Mouse (Mus musculus) splenic B cell, adult 2 months (primary cell): ENCODE measurements around the gene Rnf157.

ENCODE experiments used
- DNase-seq: peaks from one replicate; pipeline ENCODE4 v3.0.0-alpha.2; 2011; ENCODE audit warnings: low read depth, low spot score
- H3K27me3 ChIP-seq: 2 replicates; pipeline ENCODE4 v1.6.1; 2012; ENCODE audit warnings: mild to moderate bottlenecking, low read length, moderate library complexity, mixed read lengths; ENCODE audit not compliant: control insufficient read depth, poor library complexity, insufficient read depth, severe bottlenecking
- H3K36me3 ChIP-seq: 2 replicates; pipeline ENCODE4 v1.6.1; 2012; ENCODE audit warnings: mild to moderate bottlenecking, low read length, moderate library complexity, mixed read lengths; ENCODE audit not compliant: control insufficient read depth, poor library complexity, insufficient read depth, severe bottlenecking

The Rnf157 gene

GRCm38 (mm10) chr11:116439269-116440240 is 26.7 kb upstream of the Rnf157 start:
- peak; percentile 60 for DNase-seq
- 0 out of 2 replicates have a peak, but pooled peaks cover 4% of the 10 kb centered on the region for H3K36me3 ChIP-seq
- no peaks in the 10 kb centered on the region for H3K27me3 ChIP-seq

DNA sequence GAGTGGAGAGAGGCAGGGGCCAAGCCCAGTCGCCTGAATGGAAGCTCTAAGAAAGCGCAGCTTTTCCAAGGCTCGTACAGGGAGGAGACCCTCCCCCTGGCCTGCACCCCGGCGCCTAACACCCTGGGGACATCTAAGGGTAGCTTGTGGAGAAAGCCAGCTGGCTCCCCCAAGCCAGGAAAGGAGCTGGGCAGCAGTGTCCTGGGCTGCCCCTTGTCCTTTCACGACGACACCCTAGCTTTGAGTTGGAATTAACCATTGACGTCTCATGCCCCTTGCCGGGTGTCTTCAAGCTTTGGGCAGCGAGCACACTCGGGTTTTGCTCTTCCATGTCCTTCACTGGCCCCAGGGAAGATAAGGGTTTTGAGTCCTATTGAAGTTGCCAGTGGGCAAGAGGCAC is 24.7 kb upstream of the Rnf157 start:
- 0 out of 2 replicates have a peak, but pooled peaks cover 4% of the 10 kb centered on the region for H3K36me3 ChIP-seq
- DNase-seq, result no peak
- no peaks in the 10 kb centered on the region for H3K27me3 ChIP-seq

DNA sequence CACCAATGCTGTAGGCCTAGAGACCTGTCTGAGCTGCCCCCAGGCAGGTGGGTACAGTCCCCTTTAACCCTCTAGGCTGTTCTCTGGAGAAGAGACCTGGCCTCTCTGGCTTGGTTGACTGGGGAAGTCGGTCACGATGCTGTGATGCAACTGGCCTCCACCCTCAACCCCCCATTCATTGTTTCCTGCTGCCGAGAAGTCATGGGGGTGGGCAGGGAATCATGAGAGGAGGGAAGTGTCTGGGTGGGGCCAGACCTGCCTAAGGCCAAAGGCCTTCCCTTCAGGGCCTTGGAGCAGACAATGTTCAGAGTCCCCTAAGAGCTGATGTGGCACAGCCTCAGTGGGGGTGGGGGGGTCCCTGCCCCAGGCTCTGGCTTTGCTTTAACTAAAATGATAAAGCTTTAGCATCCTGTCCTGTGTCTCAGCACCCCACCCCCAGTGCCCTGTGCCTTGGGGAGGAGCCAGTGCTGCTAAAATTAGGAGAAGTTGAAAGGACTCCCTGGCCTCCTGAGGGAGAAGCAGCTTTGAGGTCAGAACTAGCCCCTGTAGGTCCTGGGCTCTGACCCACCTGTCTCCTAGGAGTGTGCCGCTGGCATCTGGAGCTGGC is 24.0 kb upstream of the Rnf157 start:
- DNase-seq, result peak; percentile 58
- H3K27me3 ChIP-seq, result no peaks in the 10 kb centered on the region
- 0 out of 2 replicates have a peak, but pooled peaks cover 4% of the 10 kb centered on the region for H3K36me3 ChIP-seq

GRCm38 (mm10) chr11:116435992-116436724 is 23.3 kb upstream of the Rnf157 start:
- 0 out of 2 replicates have a peak, but pooled peaks cover 4% of the 10 kb centered on the region for H3K36me3 ChIP-seq
- H3K27me3 ChIP-seq, result no peaks in the 10 kb centered on the region
- no peak for DNase-seq

DNA sequence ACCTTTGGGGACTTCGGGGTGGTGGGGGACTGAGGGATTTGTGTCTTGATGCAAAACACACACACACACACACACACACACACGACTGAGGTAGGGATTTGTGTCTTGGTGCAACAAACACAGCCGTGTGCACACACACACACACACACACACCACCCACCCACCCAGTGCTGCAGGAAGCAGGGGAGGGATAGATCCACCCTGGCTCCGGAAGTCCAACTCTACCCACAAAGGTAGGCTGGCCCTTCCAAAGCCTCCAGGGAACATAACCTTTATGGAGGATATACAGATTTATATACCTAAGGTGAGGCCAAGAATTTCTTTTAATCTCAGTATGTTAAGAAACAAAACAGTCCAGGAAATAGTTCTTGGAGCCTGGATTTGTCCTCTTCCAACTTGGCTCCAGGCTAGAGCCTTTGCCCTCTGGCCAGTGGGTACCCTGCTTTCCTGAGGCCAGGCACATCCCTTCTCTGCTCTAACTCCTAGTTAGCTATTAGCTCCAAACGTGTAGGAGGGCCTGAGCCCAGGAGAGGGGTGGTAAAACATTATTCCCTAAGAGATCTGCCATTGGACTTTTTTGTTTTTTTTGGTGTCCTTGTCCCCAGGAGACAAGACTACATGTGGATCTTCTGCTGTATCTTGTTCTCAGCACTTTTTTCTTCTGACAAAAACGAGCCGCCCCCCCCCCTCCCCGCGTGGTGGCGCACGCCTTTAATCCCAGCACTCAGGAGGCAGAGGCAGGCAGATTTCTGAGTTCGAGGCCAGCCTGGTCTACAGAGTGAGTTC is 22.3 kb upstream of the Rnf157 start:
- DNase-seq, result no peak
- Histone ChIP-seq H3K27me3 (no peaks in the 10 kb centered on the region), H3K36me3 (0 out of 2 replicates have a peak, but pooled peaks cover 4% of the 10 kb centered on the region)

DNA sequence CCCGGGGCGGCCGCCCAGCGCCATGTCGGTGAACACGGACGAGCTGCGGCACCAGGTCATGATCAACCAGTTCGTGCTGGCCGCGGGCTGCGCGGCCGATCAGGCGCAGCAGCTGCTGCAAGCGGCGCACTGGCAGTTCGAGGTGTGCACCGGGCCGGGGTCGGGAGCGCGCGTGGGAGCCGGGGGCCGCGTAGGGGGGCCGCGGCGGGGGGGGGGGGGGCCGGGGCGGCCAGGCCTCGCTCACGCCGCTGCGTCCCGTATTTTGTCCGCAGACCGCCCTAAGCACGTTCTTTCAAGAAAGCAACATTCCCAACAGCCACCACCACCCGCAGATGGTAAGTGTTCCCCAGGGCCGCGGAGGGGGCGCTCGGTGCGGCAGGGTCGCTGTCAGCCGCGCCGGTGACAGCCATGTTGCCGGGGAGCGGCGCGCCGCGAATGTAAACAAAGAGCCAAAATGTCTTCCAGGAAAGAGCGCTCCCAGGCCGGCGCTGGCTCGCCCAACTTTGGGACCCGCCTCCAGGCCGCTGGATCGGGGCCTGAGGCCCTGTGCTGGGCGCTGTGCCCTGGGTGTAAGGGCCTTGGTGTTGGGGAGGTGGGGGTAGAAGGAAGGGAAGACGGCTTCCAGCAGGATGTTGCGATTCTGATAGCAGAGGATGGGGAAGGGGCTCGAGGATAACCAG is 21.6 kb upstream of the Rnf157 start:
- H3K36me3 ChIP-seq, result 0 out of 2 replicates have a peak, but pooled peaks cover 4% of the 10 kb centered on the region
- DNase-seq, result peak; percentile 42
- no peaks in the 10 kb centered on the region for H3K27me3 ChIP-seq

- H3K36me3 ChIP-seq, result 0 out of 2 replicates have a peak, but pooled peaks cover 4% of the 10 kb centered on the region
- H3K27me3 ChIP-seq, result no peaks in the 10 kb centered on the region
- DNase-seq, result peak; percentile 99
These were observed 20.8 kb upstream of the Rnf157 start, which contains the start of gene Ubald2 for GRCm38 (mm10) chr11:116433356-116434286. TSS of gene Ubald2 (plus strand) at chr11:116434094.

DNA sequence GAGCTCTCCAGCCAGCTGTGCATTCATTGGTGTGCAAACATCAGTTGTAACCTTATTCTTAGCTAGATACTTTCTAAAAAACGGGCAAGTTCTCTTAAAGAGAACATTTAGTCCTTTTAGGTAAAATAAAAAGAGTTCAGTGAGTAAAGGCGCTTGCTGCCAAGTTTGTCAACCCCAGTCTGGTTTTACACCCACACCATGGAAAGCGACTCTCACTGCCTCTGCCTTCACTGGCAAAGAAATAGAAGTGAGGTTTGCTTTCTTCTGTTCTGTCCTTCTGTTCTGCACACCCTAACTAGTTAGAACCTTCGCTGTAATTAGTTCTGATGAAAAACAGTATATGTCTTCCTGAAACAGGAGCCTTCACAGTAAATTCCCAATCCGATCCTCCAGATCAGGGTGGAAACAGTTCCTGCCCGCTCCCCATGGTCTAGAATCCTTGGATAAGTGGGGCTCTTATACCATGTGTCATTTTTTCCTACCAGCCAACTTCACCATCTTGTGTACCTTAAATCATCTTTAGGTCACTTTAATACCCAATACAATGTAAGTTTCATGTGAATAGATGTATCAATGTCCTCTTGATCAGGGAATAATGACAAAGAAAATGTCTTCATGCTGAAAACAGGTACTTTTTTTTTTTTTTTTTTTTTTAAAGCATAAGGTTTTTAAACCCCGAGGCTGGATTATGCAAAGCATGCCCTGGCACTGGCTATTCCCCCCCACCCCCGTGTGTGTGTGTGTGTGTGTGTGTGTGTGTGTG is 19.9 kb upstream of the Rnf157 start:
- Histone ChIP-seq H3K27me3 (no peaks in the 10 kb centered on the region), H3K36me3 (0 out of 2 replicates have a peak, but pooled peaks cover 4% of the 10 kb centered on the region)
- no peak for DNase-seq

DNA sequence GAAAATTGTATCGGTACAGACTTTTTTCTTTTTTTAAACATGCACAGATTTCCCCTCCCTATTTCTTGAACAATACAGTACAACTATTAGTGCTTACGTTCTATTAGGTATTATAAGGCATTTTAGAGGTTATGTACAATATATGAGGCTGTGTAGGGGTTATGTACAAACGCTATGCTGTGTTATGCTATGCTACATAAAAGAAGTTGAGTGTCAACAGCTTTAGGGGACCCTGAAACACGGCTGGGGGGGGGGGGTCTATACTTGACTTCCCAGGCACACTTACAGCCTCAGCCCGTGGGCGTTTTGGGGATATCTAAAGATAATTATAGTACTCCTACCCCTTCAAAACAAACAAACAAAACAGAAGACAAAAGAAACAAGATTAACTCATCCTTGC is 19.3 kb upstream of the Rnf157 start:
- DNase-seq, result no peak
- Histone ChIP-seq H3K36me3 (0 out of 2 replicates have a peak, but pooled peaks cover 4% of the 10 kb centered on the region), H3K27me3 (no peaks in the 10 kb centered on the region)

- Histone ChIP-seq H3K27me3 (no peaks in the 10 kb centered on the region), H3K36me3 (0 out of 2 replicates have a peak, but pooled peaks cover 3% of the 10 kb centered on the region)
- no peak for DNase-seq
These were observed 18.7 kb upstream of the Rnf157 start for GRCm38 (mm10) chr11:116431428-116432077.

DNA sequence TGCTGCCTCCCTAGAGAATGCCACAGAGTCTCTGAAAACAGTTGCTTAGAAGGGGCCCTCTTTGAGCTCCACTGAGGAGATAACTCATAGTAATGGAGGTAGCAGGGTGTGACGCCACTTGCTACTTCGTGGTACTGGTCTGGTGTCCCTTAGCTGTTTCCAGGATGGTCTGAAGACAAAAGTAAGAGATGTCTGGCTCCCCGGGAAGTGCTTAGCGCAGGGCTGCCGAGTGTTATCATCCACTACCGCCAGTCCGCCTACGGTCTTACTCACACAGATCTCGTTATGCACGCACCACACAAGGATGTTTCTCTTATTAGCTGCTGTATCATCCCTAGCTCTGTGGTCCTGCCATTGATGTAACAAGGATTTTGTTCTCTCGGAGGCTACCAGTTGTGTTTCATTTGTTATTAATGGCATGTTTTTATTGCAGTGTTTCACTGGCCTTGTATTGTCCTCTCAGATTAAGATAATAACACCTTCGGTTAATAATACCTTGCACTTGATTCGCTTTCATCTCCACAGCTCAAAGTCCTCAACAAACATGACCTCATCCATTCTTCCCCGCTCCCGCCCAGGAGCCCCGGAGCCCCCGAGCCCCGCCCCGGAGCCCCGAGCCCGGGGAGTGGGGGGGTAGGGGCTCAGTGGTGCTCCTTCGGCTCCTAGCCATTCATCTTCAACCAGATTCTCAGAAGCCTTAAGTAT is 18.0 kb upstream of the Rnf157 start:
- Histone ChIP-seq H3K27me3 (no peaks in the 10 kb centered on the region), H3K36me3 (no peaks in the 10 kb centered on the region)
- DNase-seq, result no peak
